Mouse (Mus musculus): ENCODE results near the gene Slc8b1. TPM values are rescaled to one million over a fixed set of nuclear protein-coding genes. Genes with fewer than 3 reads are reported as not detected.

Slc8b1 gene
- polyA plus RNA-seq (2012; rRNA removed): 37.0 and 40.0 TPM in 2 replicates

DNA sequence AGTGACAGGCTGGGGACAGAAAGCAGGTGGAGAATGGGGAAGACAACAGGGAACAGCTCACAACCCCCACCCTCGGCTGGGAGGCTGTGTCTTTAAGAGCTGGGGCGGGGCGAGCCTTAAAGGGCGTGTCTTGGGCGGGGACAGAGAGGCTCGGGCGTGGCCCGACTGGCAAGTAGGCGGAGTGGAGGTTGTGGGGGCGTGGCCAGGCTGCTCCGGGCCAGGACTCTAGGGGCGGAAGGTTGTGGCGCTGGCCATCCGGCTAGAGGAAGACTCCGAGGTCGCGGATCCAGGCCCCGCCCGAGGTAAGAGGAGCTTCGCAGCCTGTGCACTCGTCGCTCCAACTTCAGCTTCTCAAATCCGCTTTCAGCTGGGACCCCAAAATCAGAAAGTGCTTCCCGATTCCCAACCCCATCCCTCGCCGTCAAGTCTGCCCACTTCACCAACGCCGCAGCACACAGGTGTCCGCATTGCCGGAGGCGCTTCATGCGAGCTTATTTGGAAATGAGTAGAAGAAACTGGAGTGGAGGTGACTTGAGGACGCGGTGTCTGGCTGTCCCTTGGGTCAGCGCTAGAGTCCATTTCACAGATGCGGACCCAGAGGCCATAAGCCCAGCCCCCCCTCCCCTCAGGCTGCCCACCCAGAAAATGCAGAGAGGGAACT, at the start of gene Slc8b1:
Slc8b1 (plus strand) TSS at position 187 of the 661 bp plus-strand sequence.
- WGBS: under 1% methylated on average over 36 of the region's 36 CpGs
- Histone ChIP-seq H3K4me1 (ENCODE audit: control insufficient read depth, insufficient read depth, low read length) (peaks cover 7% of the 10 kb centered on the region), H3K4me3 (replicated peaks; ENCODE audit: extremely low read depth, low read depth, low read length) (peak within 1 kb of the TSS; percentile 77)
- TF ChIP-seq POLR2A (IDR thresholded peaks at IDR 0.05; ENCODE audit: borderline replicate concordance, extremely low read depth, low read depth, low read length) (peak; percentile 90), CTCF (IDR thresholded peaks at IDR 0.05; ENCODE audit: insufficient read depth, low read length) (no peak)
- DNase-seq: peak; percentile 98

DNA sequence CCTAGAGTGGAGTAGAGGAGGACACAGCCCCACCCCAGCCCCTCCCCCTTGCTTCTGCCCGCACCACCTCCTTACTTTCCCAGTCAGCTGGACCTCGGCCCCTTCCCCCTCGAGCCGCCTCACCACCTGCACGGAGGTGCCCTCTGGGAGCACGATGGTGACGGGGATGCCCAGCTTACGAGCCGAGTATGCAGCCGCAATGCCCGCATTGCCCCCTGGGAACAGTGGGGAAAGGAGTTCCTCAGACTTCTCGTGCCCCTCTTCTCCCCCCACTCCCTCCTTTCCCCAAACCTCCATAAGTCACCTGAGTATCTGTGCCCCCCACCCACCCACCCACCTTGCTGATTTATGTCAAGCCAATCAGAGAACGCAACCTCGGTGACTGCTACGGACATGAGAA, 49.1 kb upstream of the Slc8b1 start:
- no peak for DNase-seq
- WGBS: 72% methylated on average over 15 of the region's 15 CpGs
- Histone ChIP-seq H3K4me3 (replicated peaks; ENCODE audit: extremely low read depth, low read depth, low read length) (no peak overlapping the region), H3K4me1 (ENCODE audit: control insufficient read depth, insufficient read depth, low read length) (no peaks in the 10 kb centered on the region)
- TF ChIP-seq CTCF (IDR thresholded peaks at IDR 0.05; ENCODE audit: insufficient read depth, low read length): no peak
- TF ChIP-seq POLR2A (IDR thresholded peaks at IDR 0.05; ENCODE audit: borderline replicate concordance, extremely low read depth, low read depth, low read length): no peak

DNA sequence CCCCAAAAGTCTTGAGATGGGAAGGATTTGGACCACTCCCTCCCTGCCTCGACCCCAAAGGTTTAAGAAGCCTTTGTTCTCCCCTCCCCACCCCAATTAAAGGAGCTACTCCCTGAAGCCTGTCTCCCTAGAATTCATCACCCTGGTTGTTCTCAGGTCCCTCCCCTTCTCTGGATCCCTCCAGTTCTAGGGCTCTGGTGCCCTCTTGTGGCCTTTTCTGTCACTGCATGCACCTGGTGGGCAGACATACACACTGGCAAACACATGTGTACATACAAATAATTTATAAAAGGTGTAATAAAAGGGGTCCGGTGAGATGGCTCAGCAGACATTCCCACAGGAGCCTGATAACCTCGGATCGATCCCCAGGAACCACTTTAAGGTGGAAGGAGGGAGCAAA, 46.6 kb upstream of the Slc8b1 start:
- WGBS: 82% methylated on average over 4 of the region's 4 CpGs
- H3K4me1 ChIP-seq (ENCODE audit: control insufficient read depth, insufficient read depth, low read length): no peaks in the 10 kb centered on the region
- H3K4me3 ChIP-seq (replicated peaks; ENCODE audit: extremely low read depth, low read depth, low read length): no peak overlapping the region
- no peak for TF ChIP-seq CTCF (IDR thresholded peaks at IDR 0.05; ENCODE audit: insufficient read depth, low read length)
- no peak for TF ChIP-seq POLR2A (IDR thresholded peaks at IDR 0.05; ENCODE audit: borderline replicate concordance, extremely low read depth, low read depth, low read length)
- no peak for DNase-seq

DNA sequence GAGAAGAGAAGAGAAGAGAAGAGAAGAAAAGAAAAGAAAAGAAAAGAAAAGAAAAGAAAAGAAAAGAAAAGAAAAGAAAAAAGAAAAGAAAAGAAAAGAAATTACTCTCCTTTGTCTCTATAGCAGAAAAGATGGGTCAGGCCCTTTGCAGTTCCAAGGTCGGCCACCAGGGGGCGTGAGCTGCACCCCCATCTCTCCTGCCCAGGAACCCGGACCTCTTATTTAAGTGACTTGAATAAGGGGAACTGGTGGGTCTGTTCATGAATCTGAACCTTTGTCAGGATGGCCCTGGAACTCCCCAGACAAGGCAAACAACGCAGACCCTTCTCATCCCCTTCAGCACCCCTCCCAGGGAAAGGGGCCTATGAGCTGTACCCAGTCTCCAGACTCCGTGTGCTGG, 45.9 kb upstream of the Slc8b1 start:
- DNase-seq: peak; percentile 17
- no peak for TF ChIP-seq POLR2A (IDR thresholded peaks at IDR 0.05; ENCODE audit: borderline replicate concordance, extremely low read depth, low read depth, low read length)
- TF ChIP-seq CTCF (IDR thresholded peaks at IDR 0.05; ENCODE audit: insufficient read depth, low read length): peak; percentile 47
- Histone ChIP-seq H3K4me3 (replicated peaks; ENCODE audit: extremely low read depth, low read depth, low read length) (no peak overlapping the region), H3K4me1 (ENCODE audit: control insufficient read depth, insufficient read depth, low read length) (no peaks in the 10 kb centered on the region)
- WGBS: 34% methylated on average over 5 of the region's 5 CpGs

DNA sequence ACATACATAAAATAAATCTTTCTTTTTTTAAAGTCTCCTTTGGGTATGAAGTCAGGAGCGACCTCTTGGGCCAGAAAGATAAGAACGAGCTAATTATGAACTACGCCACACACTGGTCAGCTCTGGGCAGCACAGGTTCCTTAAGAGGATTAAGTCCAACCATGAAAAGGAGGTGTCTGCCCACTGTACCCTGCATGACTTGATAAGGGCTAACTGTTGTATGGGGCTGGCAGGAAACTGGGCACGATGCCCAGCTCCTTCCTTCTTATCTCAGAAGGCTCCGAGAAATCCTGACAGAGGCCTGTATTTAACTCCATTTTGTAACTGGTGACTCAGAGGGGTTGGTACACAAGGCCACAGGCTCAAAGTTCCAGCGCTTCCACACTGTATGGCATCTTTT, 45.1 kb upstream of the Slc8b1 start:
- Histone ChIP-seq H3K4me1 (ENCODE audit: control insufficient read depth, insufficient read depth, low read length) (no peaks in the 10 kb centered on the region), H3K4me3 (replicated peaks; ENCODE audit: extremely low read depth, low read depth, low read length) (no peak overlapping the region)
- 43% methylated on average over 6 of the region's 6 CpGs for WGBS
- no peak for TF ChIP-seq POLR2A (IDR thresholded peaks at IDR 0.05; ENCODE audit: borderline replicate concordance, extremely low read depth, low read depth, low read length)
- no peak for TF ChIP-seq CTCF (IDR thresholded peaks at IDR 0.05; ENCODE audit: insufficient read depth, low read length)
- DNase-seq: no peak

DNA sequence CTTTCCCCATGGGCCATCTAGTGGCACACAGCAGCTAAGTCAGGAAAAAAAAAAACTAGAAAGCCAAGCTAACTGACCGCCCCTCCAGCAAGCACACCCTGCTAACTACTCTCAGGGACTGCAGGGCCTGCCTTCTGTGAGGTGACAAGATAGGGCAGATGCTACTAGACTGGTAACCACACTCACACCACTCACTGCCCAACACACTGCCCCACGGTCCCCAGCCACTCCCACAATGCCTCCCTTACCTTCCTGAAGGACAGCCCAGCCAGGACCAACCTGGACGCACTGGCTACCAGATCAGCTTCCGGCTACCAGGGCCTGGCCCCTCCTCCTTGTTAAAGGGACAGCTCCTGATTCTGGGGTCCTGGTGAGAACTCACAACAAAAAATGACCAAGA, 43.9 kb upstream of the Slc8b1 start:
- WGBS: 26% methylated on average over 4 of the region's 4 CpGs
- H3K4me3 ChIP-seq (replicated peaks; ENCODE audit: extremely low read depth, low read depth, low read length): no peak overlapping the region
- no peaks in the 10 kb centered on the region for H3K4me1 ChIP-seq (ENCODE audit: control insufficient read depth, insufficient read depth, low read length)
- DNase-seq: no peak
- no peak for TF ChIP-seq POLR2A (IDR thresholded peaks at IDR 0.05; ENCODE audit: borderline replicate concordance, extremely low read depth, low read depth, low read length)
- TF ChIP-seq CTCF (IDR thresholded peaks at IDR 0.05; ENCODE audit: insufficient read depth, low read length): no peak

DNA sequence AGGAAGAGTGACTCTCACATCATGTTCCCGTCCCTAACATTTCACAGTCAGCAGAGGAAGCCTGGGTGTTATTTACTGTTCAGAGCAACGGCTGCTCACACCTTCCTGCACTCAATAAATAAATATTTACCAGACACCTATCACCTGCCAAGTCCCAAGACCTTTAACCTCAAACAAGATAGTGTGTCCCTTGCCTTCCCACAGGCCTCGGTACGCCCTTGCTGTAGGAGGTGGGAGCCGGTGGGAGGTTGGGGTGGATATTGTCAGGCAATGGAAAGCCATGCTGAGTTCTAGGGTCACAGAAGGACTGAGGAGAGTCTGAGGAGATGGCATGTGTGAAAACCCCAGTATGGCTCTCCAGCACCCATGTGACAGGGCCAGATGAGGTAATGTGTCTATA, 42.6 kb upstream of the Slc8b1 start:
- DNase-seq: no peak
- TF ChIP-seq POLR2A (IDR thresholded peaks at IDR 0.05; ENCODE audit: borderline replicate concordance, extremely low read depth, low read depth, low read length) (no peak), CTCF (IDR thresholded peaks at IDR 0.05; ENCODE audit: insufficient read depth, low read length) (no peak)
- WGBS: 52% methylated on average over 5 of the region's 5 CpGs
- Histone ChIP-seq H3K4me3 (replicated peaks; ENCODE audit: extremely low read depth, low read depth, low read length) (no peak overlapping the region), H3K4me1 (ENCODE audit: control insufficient read depth, insufficient read depth, low read length) (no peaks in the 10 kb centered on the region)

DNA sequence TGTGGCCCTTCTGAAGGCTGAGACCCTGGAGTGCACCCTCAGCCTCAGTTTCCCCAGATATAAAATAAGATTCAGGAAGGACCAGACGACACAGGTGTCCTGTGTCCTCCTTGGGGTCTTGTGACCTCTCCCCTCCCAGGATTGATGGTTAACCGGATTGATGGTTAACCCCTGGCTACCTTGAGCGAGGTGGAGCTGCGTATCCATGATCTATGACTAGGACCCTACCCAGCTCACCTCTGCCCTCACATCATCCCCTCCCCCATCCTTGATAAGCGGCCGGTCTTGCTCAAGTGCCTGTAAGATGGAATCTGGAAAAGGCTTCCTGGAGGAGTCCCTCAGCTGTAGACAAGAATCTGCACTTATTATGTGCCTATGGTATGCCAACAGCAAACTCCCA, 42.1 kb upstream of the Slc8b1 start:
- DNase-seq: no peak
- 74% methylated on average over 6 of the region's 6 CpGs for WGBS
- no peak for TF ChIP-seq CTCF (IDR thresholded peaks at IDR 0.05; ENCODE audit: insufficient read depth, low read length)
- no peak for TF ChIP-seq POLR2A (IDR thresholded peaks at IDR 0.05; ENCODE audit: borderline replicate concordance, extremely low read depth, low read depth, low read length)
- Histone ChIP-seq H3K4me1 (ENCODE audit: control insufficient read depth, insufficient read depth, low read length) (no peaks in the 10 kb centered on the region), H3K4me3 (replicated peaks; ENCODE audit: extremely low read depth, low read depth, low read length) (no peak overlapping the region)

DNA sequence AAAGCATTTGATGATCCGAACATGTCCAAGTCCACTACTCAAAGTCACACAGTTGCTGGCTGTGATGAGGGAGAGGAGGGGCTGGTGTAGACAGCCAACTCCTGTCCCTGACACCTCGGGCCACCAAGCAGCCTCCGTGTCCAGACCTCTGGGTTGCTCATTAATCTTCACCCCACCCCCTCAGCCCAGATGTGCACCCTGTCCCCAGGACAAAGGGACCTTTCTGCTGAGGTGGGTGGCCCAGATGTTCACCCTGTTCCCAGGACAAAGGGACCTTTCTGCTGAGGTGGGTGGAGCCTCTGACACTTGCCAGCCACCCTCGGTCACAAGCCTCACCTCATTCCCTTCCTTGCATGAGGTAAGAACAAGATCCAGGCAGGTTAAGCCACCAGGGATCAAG, 39.4 kb upstream of the Slc8b1 start:
- H3K4me3 ChIP-seq (replicated peaks; ENCODE audit: extremely low read depth, low read depth, low read length): no peak overlapping the region
- TF ChIP-seq POLR2A (IDR thresholded peaks at IDR 0.05; ENCODE audit: borderline replicate concordance, extremely low read depth, low read depth, low read length) (no peak), CTCF (IDR thresholded peaks at IDR 0.05; ENCODE audit: insufficient read depth, low read length) (no peak)
- 40% methylated on average over 4 of the region's 4 CpGs for WGBS
- no peaks in the 10 kb centered on the region for H3K4me1 ChIP-seq (ENCODE audit: control insufficient read depth, insufficient read depth, low read length)
- DNase-seq: no peak

DNA sequence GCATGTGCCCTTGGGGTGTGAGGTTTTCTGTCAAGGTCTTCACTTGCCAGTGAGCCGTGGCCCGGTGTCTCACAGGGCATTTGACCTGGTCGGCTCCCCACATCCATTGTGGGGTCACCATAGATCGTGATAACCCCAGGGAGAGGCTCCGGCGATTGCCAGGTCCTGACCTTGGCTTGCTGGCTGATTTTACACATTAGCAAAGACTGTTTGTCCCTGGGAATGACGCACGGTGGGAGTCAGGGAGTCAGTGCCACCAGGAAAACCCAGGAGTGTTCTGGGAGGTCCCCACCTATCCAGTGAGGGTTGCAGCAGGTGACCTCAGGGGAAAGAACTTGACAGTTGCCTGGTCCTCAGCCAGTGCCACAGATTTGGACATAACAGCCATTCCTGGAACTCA, 38.2 kb upstream of the Slc8b1 start, which contains the start of gene Sdsl:
Sdsl (minus strand) TSS at position 41 of the 400 bp plus-strand sequence.
- no peak for TF ChIP-seq CTCF (IDR thresholded peaks at IDR 0.05; ENCODE audit: insufficient read depth, low read length)
- no peaks in the 10 kb centered on the region for H3K4me1 ChIP-seq (ENCODE audit: control insufficient read depth, insufficient read depth, low read length)
- WGBS: 55% methylated on average over 8 of the region's 8 CpGs
- H3K4me3 ChIP-seq (replicated peaks; ENCODE audit: extremely low read depth, low read depth, low read length): no peak within 1 kb of the TSS
- DNase-seq: no peak

All from lung, adult 2 months (tissue).